Mouse (Mus musculus) heart, postnatal 36 days (tissue): Measurements from ENCODE around the gene Zfp239. TPM values are rescaled to one million over a fixed set of nuclear protein-coding genes. Genes with fewer than 3 reads are reported as not detected.
A peak's percentile ranks its signal among the peaks of the same experiment; 100 is the strongest.

Source experiments
- DNase-seq, 2 experiments: peaks; one replicate each; pipeline ENCODE4 v3.0.0; 2021 to 2022
- intact Hi-C: fragments of 180-260 bp; cut with DNase I; formaldehyde crosslinking; loops from one replicate; pipeline ENCODE4 v1.15.1; 2025
- total RNA-seq, 2 experiments: library from RNA; stranded (reverse); gene quantifications; 2 replicates each; pipeline ENCODE4 v1.2.3; 2021

Zfp239 gene
- total RNA-seq, 2 experiments from 2014 or later: 0.19 to 0.24 TPM

DNA sequence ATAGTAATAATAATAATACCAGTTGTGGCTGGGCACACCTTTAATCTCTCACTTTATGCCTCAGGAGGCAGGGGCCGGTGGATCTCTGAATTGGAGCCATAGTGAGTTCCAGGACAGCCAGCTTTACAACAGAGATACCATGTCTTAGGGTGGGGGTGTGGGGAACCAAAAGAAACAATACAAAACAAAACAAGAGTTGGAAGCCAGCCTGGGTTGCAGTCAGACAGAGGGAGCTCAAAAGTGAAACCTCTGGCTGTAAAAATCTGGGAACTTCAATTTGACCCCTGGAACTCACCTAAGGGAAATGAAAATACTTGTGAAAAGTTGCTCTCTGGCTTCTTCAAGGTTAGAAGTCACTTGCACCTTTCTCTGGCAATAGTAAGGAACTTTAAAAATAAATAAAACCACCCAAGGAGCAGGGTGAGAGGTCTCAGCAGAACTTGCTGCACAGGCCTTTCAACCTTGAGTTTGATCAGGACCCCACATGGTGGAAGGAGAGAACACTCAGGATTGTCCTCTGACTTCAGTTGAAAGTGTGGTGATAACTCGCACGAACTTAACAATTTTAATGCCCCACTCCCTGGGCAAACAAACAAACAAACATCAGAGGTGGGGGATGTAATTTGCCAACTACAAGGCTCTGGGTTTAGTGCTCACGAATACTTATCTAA is 43.5 kb downstream of the Zfp239 start:
- intact Hi-C loops: no loop called here
- DNase-seq: no peak

- peak in 1 of 2 experiments; percentile 78 for DNase-seq
- intact Hi-C loops: no loop called here
Observed at GRCm38 (mm10) chr6:117906015-117906531, 44.2 kb downstream of the Zfp239 start.

- intact Hi-C loops: loop anchor here (1.0 kb wide), 1 partner anchor 27 kb away; no protein-coding TSS in a partner anchor
- peak; percentile 94 to 96 for DNase-seq
Observed at GRCm38 (mm10) chr6:117906590-117907271, 44.8 kb downstream of the Zfp239 start.

GRCm38 (mm10) chr6:117907301-117907978 is 45.5 kb downstream of the Zfp239 start:
- intact Hi-C loops: loop anchor here (1.0 kb wide), 1 partner anchor 28 kb away; no protein-coding TSS in a partner anchor

DNA sequence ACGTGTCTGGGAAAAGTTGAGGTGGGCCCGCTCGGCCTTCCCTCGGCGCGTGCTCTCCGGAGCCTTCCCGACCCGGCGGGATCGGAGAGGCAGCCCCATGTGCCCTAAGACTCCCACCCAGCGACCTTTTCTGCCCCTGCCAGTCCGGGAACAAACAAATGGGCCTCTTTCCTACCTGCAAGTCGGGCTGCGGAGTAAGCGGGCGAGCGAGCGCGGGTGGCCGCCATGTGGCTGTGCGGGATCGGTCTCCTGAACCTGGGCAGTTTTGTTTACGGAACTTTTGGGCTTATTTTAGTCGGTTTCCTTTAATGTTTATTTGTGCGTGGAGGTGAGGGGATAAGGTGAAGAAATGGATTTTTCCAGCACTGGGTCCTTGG is 46.1 kb downstream of the Zfp239 start:
- DNase-seq: no peak
- intact Hi-C loops: loop anchor here (1.0 kb wide), 2 partner anchors 9 to 29 kb away; no protein-coding TSS in a partner anchor

More at GRCm38 (mm10) chr6:117907301-117907978, 45.5 kb downstream of the Zfp239 start:
- peak; percentile 85 to 86 for DNase-seq

DNA sequence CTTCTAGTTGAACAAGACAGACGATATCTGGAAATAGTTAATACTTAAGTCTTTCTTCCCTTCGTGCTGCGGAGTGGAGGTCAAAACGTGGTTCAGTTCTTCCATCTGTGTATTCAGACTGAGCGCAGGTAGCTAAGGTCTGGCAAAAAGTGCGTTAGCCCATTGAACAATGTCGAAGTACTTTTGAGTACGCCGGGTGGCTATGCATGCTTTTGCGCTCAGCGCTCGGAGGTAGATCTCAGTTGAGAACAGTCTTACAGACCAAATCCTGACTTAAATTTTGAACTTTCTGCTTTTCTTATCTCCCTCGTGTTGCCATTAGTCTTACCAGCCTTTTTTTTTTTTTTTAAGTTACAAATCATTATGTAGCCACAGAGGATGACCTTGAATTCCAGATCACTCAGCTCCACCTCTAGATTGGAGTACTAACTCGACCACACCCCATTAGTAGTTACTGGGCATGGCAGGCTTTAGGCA is 46.6 kb downstream of the Zfp239 start:
- intact Hi-C loops: loop anchor here (1.0 kb wide), 1 partner anchor 9 kb away; no protein-coding TSS in a partner anchor
- DNase-seq: no peak

DNA sequence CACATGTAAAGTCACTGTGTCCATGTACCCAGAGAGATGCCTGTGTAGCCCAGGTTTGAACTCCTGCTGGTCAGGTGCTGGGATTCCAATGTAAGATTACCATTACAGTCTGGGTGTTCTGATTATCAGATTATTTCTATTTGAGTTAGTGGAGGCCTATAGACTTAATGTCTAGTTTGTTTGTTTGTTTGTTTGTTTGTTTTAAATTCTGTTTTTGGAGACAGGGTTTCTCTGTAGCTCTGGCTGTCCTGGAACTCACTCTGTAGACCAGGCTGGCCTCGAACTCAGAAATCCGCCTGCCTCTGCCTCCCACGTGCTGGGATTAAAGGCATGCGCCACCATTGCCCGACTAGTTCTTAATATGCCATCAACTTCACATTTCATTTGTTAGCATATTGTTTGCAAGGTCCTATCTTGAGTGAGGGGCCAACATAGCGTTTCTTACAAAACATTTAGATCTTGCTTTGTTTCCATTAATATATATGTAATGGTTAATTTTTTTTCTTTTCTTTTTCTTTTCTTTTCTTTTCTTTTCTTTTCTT is 48.3 kb downstream of the Zfp239 start:
- intact Hi-C loops: loop anchor here (10.0 kb wide), 1 partner anchor 505 kb away; the partner anchor contains the start of gene Bms1

DNA sequence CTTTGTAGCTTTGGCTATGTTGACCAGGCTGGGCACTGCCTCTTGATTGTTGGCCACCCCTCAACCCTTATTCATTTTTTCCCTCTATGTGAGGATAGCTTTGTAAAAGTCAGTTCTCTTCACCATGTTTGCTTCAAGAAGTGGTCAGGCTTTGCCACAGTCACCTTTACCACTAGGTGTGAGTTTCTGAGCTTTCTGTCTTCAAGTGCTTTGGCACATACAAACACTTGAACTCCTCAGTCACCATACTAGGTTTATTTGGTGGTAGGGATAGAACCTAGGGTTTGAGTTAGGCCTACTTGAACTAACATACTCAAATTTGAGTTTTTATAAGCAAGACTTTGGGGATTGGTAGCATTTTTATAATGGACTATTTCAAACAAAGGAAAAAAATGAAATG is 52.6 kb downstream of the Zfp239 start:
- DNase-seq: no peak
- intact Hi-C loops: loop anchor here (10.0 kb wide), 1 partner anchor 500 kb away; the partner anchor contains the start of gene Bms1

More for the DNA sequence above, 48.3 kb downstream of the Zfp239 start:
- DNase-seq: no peak

DNA sequence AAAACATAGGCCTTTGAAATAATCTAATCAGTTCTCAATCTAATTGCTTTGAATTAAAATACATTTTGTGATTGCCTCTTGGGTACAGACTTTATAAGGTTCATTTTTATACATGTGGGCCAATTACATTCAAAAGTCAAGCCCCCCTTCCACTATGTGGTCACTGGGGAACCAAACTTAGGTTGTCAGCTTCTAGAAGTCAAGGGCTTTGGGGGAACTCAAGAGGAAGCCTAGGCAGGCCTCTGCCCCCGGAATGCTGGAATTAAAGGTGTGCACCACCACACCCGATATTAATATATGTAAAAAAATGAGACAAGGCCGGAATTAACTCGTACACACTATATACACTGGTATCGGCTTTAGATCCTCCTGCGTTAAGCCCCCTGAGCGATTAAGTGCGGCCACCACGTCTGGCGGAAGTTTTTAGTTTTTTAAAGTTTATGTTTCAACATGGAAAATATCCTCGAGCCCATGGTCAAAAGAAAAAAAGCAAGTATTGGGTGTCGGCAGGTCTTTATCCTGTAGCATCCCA is 54.4 kb downstream of the Zfp239 start:
- DNase-seq: no peak
- intact Hi-C loops: loop anchor here (10.0 kb wide), 1 partner anchor 499 kb away; the partner anchor contains the start of gene Bms1

DNA sequence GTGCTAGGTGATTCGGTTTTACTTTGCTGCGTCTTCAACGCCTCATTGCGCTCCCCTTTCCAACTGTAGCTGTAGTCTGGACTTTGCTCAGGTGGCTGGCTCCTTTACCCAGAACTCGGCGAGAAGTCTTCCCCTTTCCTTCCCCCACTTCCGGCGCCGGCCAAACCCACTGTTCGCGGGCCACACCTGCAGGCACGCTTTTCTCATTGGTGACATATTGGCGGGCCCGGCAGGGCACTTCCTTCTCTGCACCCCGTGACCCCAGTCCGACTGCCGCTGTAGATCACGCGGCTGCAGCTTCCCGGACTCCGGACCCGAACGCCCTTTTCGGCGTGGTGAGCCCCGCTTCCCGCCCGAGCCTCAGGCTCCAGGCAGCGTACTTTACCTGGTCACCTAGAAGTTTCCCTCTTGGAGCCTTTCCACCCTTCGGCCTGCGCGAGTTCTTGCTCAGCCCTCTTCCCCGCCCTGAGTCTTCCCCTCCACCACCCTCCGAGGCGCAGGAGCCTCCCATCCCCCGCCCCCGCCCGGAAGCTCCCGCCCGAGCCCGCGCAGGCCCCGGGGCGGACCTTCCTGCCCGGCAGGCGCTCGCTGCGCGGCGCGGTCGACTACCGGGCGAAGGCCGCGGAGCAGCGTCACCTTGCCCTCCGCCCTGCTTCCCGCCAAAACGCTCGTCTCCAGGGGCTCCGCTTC is 55.0 kb downstream of the Zfp239 start:
- peak; percentile 81 to 92 for DNase-seq
- intact Hi-C loops: loop anchor here (1.0 to 10.0 kb wide), 3 partner anchors 9 to 498 kb away; partner anchors contain the start of gene Bms1

DNA sequence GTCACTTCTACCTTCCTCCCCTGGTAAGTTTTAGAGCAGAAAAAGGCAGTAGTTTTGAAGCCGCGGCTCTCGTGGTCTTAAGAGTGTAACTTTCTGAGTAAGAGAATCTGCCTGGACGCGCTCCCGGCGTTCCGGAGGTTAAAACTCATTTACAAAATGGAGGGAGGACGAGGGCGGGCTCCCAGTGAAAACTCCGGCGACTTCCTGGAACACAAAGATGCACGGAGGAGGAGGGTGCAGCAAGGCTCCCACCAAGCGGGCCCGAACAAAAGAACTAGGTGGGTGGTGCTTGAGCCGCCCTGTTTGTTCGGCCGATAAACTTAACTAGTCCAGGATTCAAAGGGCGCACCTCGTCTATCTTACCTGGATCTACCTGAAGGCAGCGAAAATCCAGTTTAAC is 55.7 kb downstream of the Zfp239 start:
- intact Hi-C loops: loop anchor here (1.0 to 10.0 kb wide), 3 partner anchors 9 to 497 kb away; partner anchors contain the start of gene Bms1
- peak in 1 of 2 experiments; percentile 65 for DNase-seq

GRCm38 (mm10) chr6:117918043-117918442 is 56.1 kb downstream of the Zfp239 start:
- intact Hi-C loops: loop anchor here (10.0 kb wide), 1 partner anchor 497 kb away; the partner anchor contains the start of gene Bms1
- no peak for DNase-seq

DNA sequence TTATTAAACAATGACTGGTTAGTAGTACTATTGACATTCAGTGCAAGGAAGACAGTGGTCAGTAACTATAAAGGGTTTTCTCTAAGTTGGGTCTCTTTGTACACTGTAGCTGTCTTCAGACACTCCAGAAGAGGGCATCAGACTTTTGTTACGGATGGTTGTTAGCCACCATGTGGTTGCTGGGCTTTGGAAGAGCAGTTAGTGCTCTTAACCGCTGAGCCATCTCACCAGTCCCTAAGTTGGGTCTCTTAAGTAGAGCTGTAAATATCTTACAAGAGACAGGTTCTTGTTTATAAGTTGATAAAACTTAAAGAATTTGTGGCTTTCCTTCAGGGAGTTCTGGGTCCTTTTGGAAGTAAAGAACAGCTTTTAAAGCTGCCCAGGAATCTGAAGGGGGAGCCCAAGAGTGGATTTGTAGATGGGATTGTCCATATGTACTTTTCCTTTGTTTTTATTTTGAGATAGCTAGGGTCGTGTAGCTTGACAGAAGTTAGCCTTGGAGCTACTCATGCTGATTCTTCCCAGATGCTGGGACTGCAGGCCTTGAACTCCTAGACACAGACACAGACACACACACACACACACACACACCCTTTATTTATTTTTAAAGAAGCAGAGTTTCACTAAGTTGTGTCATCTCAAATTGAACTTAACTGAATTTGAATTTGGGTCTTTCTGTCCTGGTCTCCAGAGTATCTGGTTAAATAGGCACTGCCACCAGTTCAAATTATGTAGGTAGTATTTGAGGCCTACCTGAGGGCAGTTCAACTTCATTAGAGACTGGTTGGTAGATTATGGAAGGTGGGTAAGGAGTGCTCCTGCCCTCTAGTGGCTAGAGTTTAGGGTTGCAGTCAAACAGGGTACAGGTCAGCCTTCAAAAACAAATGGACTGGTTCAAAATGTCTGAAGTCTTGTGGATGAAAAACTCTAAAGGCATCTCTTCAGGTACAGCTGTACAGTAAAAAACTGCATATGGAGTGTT is 59.0 kb downstream of the Zfp239 start:
- intact Hi-C loops: loop anchor here (2.0 to 5.0 kb wide), 2 partner anchors 64 to 80 kb away; partner anchors contain the start of gene Zfp637
- peak; percentile 23 to 44 for DNase-seq

- intact Hi-C loops: loop anchor here (5.0 kb wide), 1 partner anchor 65 kb away; no protein-coding TSS in a partner anchor
- no peak for DNase-seq
Observed at GRCm38 (mm10) chr6:117922041-117922440, 60.1 kb downstream of the Zfp239 start.
